Mouse (Mus musculus) limb, embryonic 11.5 days (tissue): ENCODE results near the gene Bend5. TPM values are rescaled to one million over a fixed set of nuclear protein-coding genes. Genes with fewer than 3 reads are reported as not detected.

Experiments used
- ATAC-seq: fragments of 200-750 bp; cut with Nextera tagmentation; 2 replicates; pipeline ENCODE4 v1.8.0; 2017; ENCODE audit warnings: low read depth; ENCODE audit not compliant: insufficient number of reproducible peaks, low FRiP score, low TSS enrichment
- DNase-seq: peaks from one replicate; pipeline ENCODE4 v3.0.0-alpha.2; 2015; ENCODE audit warnings: low spot score
- H3K27ac ChIP-seq: fragments of 300-500 bp; sonication (generic); replicated peaks from 2 replicates; pipeline ENCODE4 v1.5.1; 2014; ENCODE audit warnings: low read depth, mild to moderate bottlenecking, low read length
- H3K27me3 ChIP-seq: fragments of 300-500 bp; sonication (generic); 2 replicates; pipeline ENCODE4 v1.6.1; 2014; ENCODE audit warnings: mild to moderate bottlenecking, low read length, mixed read lengths; ENCODE audit not compliant: control insufficient read depth, insufficient read depth
- H3K36me3 ChIP-seq: fragments of 300-500 bp; sonication (generic); 2 replicates; pipeline ENCODE4 v1.6.1; 2014; ENCODE audit warnings: mild to moderate bottlenecking, low read length, moderate library complexity, mixed read lengths; ENCODE audit not compliant: control insufficient read depth, insufficient read depth
- H3K4me1 ChIP-seq: fragments of 300-500 bp; sonication (generic); 2 replicates; pipeline ENCODE4 v1.6.1; 2014; ENCODE audit warnings: low read length, mixed read lengths; ENCODE audit not compliant: control insufficient read depth, insufficient read depth
- H3K4me2 ChIP-seq: fragments of 300-500 bp; sonication (generic); 2 replicates; pipeline ENCODE4 v1.6.1; 2014; ENCODE audit warnings: low read depth, mild to moderate bottlenecking, moderate library complexity; ENCODE audit not compliant: severe bottlenecking
- H3K4me3 ChIP-seq: fragments of 300-500 bp; sonication (generic); 2 replicates; pipeline ENCODE4 v1.5.1; 2014; ENCODE audit warnings: low read depth, low read length
- H3K9ac ChIP-seq: fragments of 300-500 bp; sonication (generic); 2 replicates; pipeline ENCODE4 v1.6.1; 2014; ENCODE audit warnings: mild to moderate bottlenecking, low read length
- H3K9me3 ChIP-seq: fragments of 300-500 bp; sonication (generic); 2 replicates; pipeline ENCODE4 v1.6.1; 2016; ENCODE audit warnings: low read length; ENCODE audit not compliant: control insufficient read depth
- WGBS: fragments of 180-500 bp; shearing (Covaris S2); extraction: QIAGEN DNeasy Blood & Tissue Kit; methylation state at CpG from one replicate; pipeline ENCODE4 v1.1.7; 2014; 5-methylcytosine and 5-hydroxymethylcytosine counted together
- polyA plus RNA-seq: library from polyadenylated mRNA; unstranded; fragments of >200 nt; fragmentation: Nextera tagmentation; extraction: Ambion mirVana; gene quantifications from 2 replicates; pipeline ENCODE4 v1.2.1, GENCODE M21; 2014

The Bend5 gene
- polyA plus RNA-seq, 1 experiment from 2014 or later: 39.8 TPM

- ATAC-seq: no peak
- Histone ChIP-seq H3K4me2 (no peak overlapping the region), H3K9ac (no peak overlapping the region), H3K4me3 (no peak overlapping the region), H3K27me3 (no peaks in the 10 kb centered on the region), H3K27ac (no peak overlapping the region), H3K9me3 (no peaks in the 10 kb centered on the region), H3K4me1 (no peaks in the 10 kb centered on the region), H3K36me3 (peaks cover 3% of the 10 kb centered on the region; the same call in 1 of the 2 replicates)
- no peak for DNase-seq
- WGBS: 39% methylated on average over 5 of the region's 5 CpGs
These were observed 42.8 kb downstream of the Bend5 start for GRCm38 (mm10) chr4:111457568-111457967.

GRCm38 (mm10) chr4:111467293-111467773, 52.5 kb downstream of the Bend5 start:
- ATAC-seq: no peak
- no peaks in the 10 kb centered on the region for H3K36me3 ChIP-seq
- H3K4me3 ChIP-seq: no peak overlapping the region
- WGBS: 88% methylated on average over 2 of the region's 2 CpGs
- no peaks in the 10 kb centered on the region for H3K27me3 ChIP-seq
- no peak overlapping the region for H3K4me2 ChIP-seq
- DNase-seq: no peak
- no peaks in the 10 kb centered on the region for H3K9me3 ChIP-seq
- no peaks in the 10 kb centered on the region for H3K4me1 ChIP-seq
- H3K9ac ChIP-seq: no peak overlapping the region
- no peak overlapping the region for H3K27ac ChIP-seq

GRCm38 (mm10) chr4:111467796-111468195, 53.0 kb downstream of the Bend5 start:
- Histone ChIP-seq H3K9me3 (no peaks in the 10 kb centered on the region), H3K27ac (no peak overlapping the region), H3K4me3 (no peak overlapping the region), H3K27me3 (no peaks in the 10 kb centered on the region), H3K36me3 (no peaks in the 10 kb centered on the region), H3K9ac (no peak overlapping the region), H3K4me2 (no peak overlapping the region), H3K4me1 (no peaks in the 10 kb centered on the region)
- ATAC-seq: no peak
- 85% methylated on average over 4 of the region's 4 CpGs for whole genome bisulfite sequencing
- DNase-seq: no peak

- Histone ChIP-seq H3K27ac (no peak overlapping the region), H3K4me2 (no peak overlapping the region), H3K36me3 (no peaks in the 10 kb centered on the region), H3K9ac (no peak overlapping the region), H3K4me1 (no peaks in the 10 kb centered on the region), H3K9me3 (no peaks in the 10 kb centered on the region), H3K4me3 (no peak overlapping the region), H3K27me3 (no peaks in the 10 kb centered on the region)
- 83% methylated on average over 2 of the region's 2 CpGs for WGBS
- ATAC-seq: no peak
- DNase-seq: no peak
These were observed 55.0 kb downstream of the Bend5 start for GRCm38 (mm10) chr4:111469847-111470246.

- no peaks in the 10 kb centered on the region for H3K4me1 ChIP-seq
- H3K9me3 ChIP-seq: no peaks in the 10 kb centered on the region
- DNase-seq (no peak), ATAC-seq (no peak)
- WGBS: 75% methylated on average over 3 of the region's 3 CpGs
- no peaks in the 10 kb centered on the region for H3K27me3 ChIP-seq
- no peak overlapping the region for H3K4me2 ChIP-seq
- H3K9ac ChIP-seq: no peak overlapping the region
- no peaks in the 10 kb centered on the region for H3K36me3 ChIP-seq
- no peak overlapping the region for H3K4me3 ChIP-seq
- H3K27ac ChIP-seq: no peak overlapping the region
These were observed 56.9 kb downstream of the Bend5 start for GRCm38 (mm10) chr4:111471726-111472125.

- H3K9me3 ChIP-seq: no peaks in the 10 kb centered on the region
- ATAC-seq (no peak), DNase-seq (no peak)
- no peak overlapping the region for H3K4me3 ChIP-seq
- no peak overlapping the region for H3K4me2 ChIP-seq
- 77% methylated on average over 3 of the region's 3 CpGs for WGBS
- no peaks in the 10 kb centered on the region for H3K4me1 ChIP-seq
- H3K36me3 ChIP-seq: no peaks in the 10 kb centered on the region
- H3K27ac ChIP-seq: no peak overlapping the region
- H3K9ac ChIP-seq: no peak overlapping the region
- no peaks in the 10 kb centered on the region for H3K27me3 ChIP-seq
These were observed 57.7 kb downstream of the Bend5 start for GRCm38 (mm10) chr4:111472511-111472910.

GRCm38 (mm10) chr4:111473014-111473413, 58.2 kb downstream of the Bend5 start:
- Histone ChIP-seq H3K9ac (no peak overlapping the region), H3K27me3 (no peaks in the 10 kb centered on the region), H3K4me2 (no peak overlapping the region), H3K27ac (no peak overlapping the region), H3K9me3 (no peaks in the 10 kb centered on the region), H3K4me3 (no peak overlapping the region), H3K4me1 (no peaks in the 10 kb centered on the region), H3K36me3 (no peaks in the 10 kb centered on the region)
- WGBS: 71% methylated on average over 1 of the region's 1 CpGs
- ATAC-seq (no peak), DNase-seq (no peak)

GRCm38 (mm10) chr4:111475374-111475971, 60.7 kb downstream of the Bend5 start:
- Histone ChIP-seq H3K27me3 (no peaks in the 10 kb centered on the region), H3K27ac (no peak overlapping the region), H3K36me3 (no peaks in the 10 kb centered on the region), H3K4me2 (no peak overlapping the region), H3K9ac (no peak overlapping the region), H3K9me3 (no peaks in the 10 kb centered on the region), H3K4me3 (no peak overlapping the region), H3K4me1 (no peaks in the 10 kb centered on the region)
- no peak for ATAC-seq
- 79% methylated on average over 10 of the region's 10 CpGs for WGBS
- DNase-seq: no peak

GRCm38 (mm10) chr4:111477507-111477906, 62.7 kb downstream of the Bend5 start:
- H3K4me2 ChIP-seq: no peak overlapping the region
- H3K4me3 ChIP-seq: no peak overlapping the region
- no peaks in the 10 kb centered on the region for H3K9me3 ChIP-seq
- H3K27ac ChIP-seq: no peak overlapping the region
- no peak for DNase-seq
- H3K27me3 ChIP-seq: no peaks in the 10 kb centered on the region
- no peaks in the 10 kb centered on the region for H3K4me1 ChIP-seq
- 61% methylated on average over 4 of the region's 4 CpGs for WGBS
- no peak for ATAC-seq
- no peak overlapping the region for H3K9ac ChIP-seq
- no peaks in the 10 kb centered on the region for H3K36me3 ChIP-seq
